Mouse (Mus musculus) retina, adult 2 months (tissue): ENCODE results near the gene Clint1.

Source experiments
- DNase-seq: peaks from one replicate; pipeline ENCODE4 v3.0.0-alpha.2; 2012; ENCODE audit warnings: low read depth, low spot score

The Clint1 gene

DNA sequence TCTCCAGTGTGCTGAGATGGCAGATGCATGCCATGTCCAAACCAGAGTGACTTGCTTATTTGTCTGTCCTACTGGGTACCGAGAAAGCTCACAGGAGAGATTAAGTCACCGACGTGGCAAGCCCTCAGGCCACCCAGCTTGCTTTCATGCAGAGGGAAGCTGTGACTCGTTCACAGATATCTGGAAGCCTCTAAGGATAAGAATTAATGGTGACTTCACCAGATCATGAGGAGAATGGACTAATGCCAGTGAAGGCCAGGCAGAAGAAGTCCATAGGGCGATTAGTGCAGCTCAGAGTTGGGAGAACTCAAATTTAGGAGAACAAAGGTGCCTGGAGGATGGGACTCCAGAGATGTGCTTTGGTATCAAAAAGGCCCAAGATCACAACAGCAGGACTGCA, 75.6 kb downstream of the Clint1 start:
- DNase-seq: no peak

DNA sequence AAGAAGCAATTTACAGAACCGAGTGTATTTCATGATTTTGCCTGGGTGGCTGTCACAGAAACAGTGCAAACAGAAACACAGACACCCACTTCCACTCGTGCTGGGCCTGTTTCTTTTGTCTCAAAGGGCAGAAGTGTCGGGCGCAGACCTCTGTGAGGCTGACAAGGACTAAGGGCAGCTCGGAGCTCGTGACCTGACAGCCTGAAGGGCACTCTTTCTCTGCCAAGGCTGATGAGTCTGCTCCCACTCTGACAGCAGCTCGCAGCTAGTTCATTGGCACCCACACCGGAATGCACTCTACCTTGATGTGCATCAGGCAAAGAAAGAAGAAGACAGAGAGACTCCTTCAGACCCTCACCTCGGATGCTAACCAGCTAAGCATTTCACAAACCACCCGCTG, 77.7 kb downstream of the Clint1 start:
- DNase-seq: no peak

DNA sequence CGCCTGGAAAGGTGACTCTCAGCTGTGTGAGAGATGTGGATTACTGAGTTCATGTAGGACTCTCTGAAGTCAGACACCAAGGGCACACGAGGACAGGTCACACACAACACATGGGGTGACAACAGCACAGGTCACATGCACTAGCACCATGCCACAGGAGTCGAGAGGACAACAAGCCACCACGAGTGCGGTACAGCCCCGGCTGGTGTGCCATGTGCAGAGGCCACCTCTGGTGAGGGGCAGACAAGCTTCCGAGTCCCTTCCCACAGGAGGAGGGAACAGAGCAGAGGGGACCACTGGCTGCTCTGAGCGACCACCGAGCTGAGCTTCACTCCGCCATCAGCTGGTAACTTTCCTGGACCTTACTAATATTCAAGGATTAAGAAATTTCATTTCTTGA, 80.9 kb downstream of the Clint1 start:
- no peak for DNase-seq

DNA sequence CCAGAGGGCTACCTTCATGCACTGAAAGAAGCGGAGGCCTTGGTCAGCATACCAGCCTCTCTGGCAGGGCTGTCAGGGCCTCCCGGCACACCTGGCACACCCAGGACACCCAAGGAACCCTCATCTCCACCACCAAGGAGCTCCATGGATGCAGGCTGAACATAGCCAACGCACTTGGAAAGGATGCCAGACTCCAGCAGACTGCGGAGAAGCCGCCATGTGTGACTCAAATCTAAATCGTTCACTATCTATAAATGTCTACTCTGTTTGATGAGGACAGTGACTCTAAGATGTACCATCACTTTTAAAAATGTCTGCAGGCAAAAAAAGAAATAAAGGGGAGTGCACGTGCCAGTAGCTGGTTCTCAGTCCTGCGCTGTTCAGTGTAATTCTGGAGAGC, 85.6 kb downstream of the Clint1 start:
- no peak for DNase-seq

DNA sequence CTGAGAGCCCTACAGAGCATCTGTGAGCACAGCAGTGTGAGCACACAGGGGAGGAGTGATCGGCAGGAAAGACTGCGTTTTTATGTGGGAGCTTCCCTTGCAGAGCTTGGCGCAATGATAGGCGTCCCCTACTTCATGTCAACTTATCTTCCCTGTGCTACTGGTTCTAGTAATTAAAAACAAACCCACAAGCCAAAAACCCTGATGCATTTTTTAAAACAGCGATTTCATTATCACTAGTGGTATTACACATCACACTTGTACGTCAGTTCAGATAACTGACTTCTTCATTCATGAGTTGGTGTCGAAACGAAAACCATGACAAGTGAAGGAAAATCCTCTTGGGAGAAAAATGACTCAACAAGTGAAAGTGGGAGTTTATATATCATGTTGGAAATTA, 87.1 kb downstream of the Clint1 start:
- DNase-seq: no peak

DNA sequence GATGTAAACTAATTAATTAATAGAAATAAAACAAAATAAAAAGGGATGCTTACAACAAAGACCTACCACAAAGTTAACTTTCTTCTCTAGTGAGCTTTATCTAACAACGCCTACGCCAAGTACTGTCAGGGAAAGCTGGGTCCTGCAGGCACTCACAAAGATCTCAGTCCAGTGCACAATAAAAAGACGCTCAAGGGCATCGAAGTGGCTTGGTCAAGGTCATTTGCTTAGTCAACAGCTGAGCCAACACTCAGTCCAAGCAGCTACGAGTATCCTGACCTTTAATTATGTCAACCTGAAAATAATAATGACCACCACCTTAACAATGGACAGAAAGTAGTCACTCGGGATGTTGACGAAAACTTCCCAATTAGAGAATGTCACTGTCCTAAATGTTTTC, 90.4 kb downstream of the Clint1 start:
- no peak for DNase-seq

DNA sequence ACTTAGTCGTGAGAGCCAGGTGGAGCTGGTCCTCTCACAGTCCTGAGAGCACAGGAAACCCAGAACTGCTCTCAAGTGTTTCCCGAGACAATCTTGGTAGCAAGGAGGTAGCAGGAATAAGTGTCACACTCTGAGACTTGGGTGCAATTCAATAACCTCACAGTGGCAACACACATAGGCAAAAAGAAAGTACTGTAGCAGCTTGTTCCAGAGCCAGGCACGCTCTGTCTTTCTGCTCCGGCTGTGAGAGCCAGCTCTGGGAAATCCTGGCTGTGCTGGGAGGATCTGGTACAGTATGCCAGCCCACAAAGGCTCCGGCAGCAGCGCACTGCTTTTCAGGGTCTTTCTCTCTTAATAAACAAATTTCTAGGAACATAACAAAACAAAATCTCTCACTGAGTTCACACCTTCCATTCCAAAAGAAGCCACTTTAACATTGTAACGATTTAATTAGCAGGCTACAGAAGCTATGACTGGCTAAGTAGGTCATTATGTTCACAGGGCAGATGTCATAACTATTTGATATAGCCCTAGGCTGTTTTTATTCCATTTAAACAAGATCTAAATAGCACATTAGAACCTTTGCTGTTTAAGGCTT, 91.4 kb downstream of the Clint1 start:
- DNase-seq: no peak

DNA sequence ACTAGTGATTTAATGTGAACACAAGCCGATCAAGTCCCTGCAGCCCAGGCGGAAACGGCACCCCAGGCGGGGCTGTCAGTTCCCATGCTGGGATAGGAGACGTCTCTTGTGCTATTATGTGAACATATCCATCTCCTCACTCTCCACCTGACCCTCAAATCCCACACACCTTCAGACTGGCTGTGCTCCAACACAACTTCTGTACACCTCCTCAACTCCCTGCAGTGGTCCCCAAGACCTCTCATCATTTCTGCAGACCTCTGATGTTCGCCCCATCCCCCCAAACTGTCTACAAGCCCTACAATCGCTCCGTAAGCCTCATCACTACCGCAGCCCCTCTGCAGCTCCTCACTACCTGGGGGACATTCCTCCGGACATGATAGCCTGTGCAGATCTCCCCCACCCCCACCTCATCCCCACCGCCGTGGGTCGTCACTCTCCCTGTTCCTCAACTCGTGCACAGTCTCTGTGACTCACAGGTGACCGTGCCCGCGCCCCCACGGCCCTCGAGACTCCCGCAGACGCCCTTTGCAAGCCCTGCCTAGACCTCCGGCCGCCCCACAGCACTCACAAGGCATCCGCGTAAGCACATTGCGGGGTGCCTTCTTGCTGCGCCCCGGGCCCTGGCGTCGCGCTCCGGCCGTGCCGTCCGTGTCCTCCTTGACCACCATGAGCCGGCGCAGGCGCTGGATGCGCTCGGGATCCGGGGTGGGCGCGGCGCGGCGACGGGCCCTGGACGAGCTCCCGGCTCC, 92.2 kb downstream of the Clint1 start:
- no peak for DNase-seq

DNA sequence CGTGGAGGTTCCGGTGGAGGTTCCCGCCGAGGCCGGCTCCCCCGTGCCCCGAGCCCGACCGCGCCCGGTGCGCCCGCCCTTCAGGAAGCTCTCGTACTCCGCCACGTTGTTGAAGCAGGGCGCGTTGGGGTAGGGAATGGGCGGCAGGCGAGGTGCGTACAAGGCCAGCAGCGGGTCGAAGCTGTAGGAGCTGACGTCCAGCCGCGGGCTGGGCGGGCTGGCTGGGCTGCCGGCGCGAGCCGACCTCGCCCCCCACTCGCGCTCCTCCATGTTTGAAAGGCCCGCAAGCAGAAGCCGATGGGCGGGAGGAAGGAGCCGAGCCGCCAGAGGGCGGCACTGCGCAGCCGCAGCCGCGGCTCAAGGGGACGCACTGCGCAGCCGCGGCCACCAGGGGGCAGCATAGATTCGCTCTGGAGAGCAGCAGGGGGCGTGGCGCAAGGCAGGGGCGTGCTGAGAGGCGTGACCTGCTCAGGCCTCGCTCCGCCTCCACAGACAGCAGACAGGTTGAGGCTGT, 92.8 kb downstream of the Clint1 start, which contains the start of gene Lsm11:
Lsm11 (minus strand) TSS at position 293 of the 514 bp plus-strand sequence.
- peak; percentile 90 for DNase-seq

DNA sequence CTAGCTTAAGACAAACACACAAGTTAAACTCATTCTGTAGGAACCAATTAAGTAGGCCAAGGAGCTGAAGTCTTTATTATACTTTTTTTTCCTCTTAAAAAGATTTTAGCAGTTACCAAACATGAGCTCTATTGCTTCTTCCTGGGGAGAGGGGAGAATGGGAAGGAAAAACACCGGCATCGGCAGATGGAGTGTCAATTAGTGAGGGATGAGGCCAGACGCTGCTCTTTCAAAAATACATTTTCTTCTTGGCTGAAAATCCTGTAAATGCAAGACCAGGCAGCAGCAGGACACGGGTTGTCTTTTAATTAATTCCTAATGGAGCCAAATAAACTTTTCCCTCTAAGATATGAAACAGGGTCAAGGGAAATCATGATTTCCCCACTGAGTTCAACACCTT, 94.9 kb downstream of the Clint1 start:
- no peak for DNase-seq

DNA sequence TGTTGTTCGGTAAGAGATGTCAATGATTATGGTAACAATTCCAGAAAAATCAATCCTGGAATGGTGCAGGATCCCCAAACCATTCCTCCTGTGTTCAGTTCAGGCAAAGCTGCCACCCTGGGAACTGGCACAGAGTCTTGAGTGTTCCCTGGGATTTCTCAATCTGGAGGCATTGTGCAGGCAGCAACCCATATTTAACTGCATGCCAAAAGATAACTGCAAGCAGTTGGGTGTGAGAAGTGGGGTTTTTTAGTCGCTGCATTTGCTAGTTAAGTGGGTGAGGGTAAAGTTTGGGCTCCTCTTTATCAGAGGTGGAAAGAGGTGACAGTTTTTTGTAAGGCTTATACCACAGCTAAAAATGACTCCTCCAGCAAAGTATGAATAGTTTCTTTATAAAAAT, 95.6 kb downstream of the Clint1 start:
- no peak for DNase-seq

DNA sequence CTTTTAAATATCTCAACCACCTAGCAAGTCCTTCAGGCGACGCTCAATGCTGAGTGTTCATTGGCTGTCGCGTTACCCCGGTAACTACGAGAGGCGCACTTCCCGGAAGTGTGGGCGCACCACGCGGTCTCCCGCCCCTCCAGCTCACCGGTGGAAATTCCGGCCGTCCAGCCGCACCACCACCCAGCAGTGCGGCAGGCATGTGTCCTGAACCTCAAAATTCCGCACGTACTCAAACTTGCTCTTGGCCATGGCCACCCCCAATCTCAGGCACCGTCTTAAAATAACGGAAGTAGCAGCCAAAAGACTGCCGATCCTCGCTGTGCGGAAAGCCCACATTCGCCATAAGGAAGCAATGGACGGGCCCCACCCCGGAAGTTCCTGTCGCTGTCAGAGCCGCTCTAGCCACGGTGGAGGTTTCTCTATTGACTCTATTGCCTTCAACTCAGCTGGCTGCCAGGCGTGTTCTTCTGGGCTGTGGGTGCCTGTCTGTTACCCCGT, 103.3 kb downstream of the Clint1 start, which contains the start of gene Thg1l:
Thg1l (minus strand) TSS at position 368 of the 501 bp plus-strand sequence.
- peak; percentile 91 for DNase-seq

DNA sequence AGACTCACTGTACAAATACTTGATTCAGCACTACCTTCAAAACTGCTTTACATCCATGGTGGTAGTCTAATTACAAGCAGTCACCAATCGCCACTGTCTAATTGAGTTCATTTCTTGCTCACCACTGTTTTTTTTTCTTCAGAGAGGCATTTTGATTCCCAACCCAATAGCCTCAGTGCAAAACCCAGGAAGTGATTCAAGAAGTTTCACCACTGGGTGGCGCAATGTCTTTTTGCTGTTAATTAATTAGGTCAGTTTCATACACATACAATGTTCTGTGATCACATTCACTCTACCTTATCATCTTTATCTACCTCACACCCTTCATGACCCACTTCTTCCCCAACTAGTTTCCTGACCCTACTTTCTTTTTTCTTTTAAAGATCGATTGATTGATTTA, 107.7 kb downstream of the Clint1 start:
- DNase-seq: no peak

DNA sequence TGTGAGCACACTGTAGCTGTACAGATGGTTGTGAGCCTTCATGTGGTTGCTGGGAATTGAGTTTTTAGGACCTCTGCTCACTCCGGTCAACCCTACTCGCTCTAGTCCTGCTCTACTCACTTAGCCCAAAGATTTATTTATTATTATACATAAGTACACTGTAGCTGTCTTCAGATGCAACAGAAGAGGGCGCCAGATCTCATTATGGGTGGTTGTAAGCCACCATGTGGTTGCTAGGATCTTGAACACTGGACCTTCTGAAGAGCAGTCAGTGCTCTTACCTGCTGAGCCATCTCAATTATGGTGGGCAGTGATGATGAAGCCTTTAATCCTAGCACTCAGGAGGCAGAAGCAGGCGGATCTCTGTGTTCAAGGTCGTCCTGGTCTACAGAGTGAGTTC, 108.2 kb downstream of the Clint1 start:
- DNase-seq: no peak
